22 mouse cellular contexts compared by ENCODE assay signal in the genomic region with DNA sequence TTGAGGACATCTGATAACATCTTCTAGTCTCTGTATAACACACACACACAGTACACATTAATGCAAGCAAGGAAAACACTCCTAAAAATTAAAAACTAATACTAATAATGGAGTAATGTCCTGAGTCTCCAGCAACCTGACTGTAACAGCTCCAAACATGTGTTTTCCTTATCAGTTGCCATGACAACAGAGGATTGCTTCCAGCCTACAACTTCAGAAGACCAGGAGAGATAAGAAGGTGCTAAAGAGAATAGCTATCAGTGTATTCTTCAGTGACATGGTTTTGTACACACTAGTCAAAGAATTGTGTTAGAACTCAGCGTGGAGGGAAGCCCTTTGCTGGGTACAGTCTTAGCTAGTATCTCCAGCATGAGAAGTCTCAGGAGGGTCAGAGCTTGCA. TPM values are rescaled to one million over a fixed set of nuclear protein-coding genes. Genes with fewer than 3 reads are reported as not detected.
DNase-seq lines count a peak whose midpoint lies in the region; ATAC-seq and TF ChIP-seq lines count a peak whose summit lies in the region.
"Not testable (repeated sequence)": the region's sequence is repeated elsewhere in the genome, so short reads cannot be mapped to it uniquely, and the experiment has no call there.
"Had no signal": no experiment of that assay in that cellular context is flagged by ENCODE, and none has a peak within 500 bp of the region (broad histone marks: within the 10 kb centered on the region; RNA-seq: fewer than 3 reads in every experiment).

No protein-coding gene starts in this region.

- H3K4me3 ChIP-seq in hindbrain, postnatal 0 days (ENCODE audit: low read length); midbrain, postnatal 0 days (ENCODE audit: low read depth, low read length): not testable (repeated sequence)

- H3K9me3 ChIP-seq in hindbrain, postnatal 0 days (ENCODE audit: low read length); midbrain, postnatal 0 days (ENCODE audit: low read length): not testable (repeated sequence)

- ATAC-seq in common myeloid progenitor, adult 5-6 weeks (replicated peaks; ENCODE audit: low read depth, poor library complexity, severe bottlenecking): peak; percentile 42; the same call in 1 of the 2 replicates
- not testable (repeated sequence) for ATAC-seq in hindbrain, postnatal 0 days; midbrain, postnatal 0 days (ENCODE audit: low FRiP score)
- ATAC-seq in megakaryocyte progenitor cell, adult 5-6 weeks (replicated peaks; ENCODE audit: poor library complexity): peak; percentile 79

- H3K9ac ChIP-seq in hindbrain, postnatal 0 days (replicated peaks; ENCODE audit: low read length); midbrain, postnatal 0 days (replicated peaks; ENCODE audit: low read length, poor library complexity, severe bottlenecking): not testable (repeated sequence)

- not testable (repeated sequence) for TF ChIP-seq CTCF in hindbrain, postnatal 0 days (IDR thresholded peaks at IDR 0.05; ENCODE audit: low read depth); midbrain, postnatal 0 days (IDR thresholded peaks at IDR 0.05)

- H3K4me2 ChIP-seq in hindbrain, postnatal 0 days (ENCODE audit: low read depth, low read length); midbrain, postnatal 0 days (ENCODE audit: low read depth, low read length, poor library complexity, severe bottlenecking): not testable (repeated sequence)

- peak; percentile 43 for DNase-seq in MEL-GATA-1-ER (ENCODE audit: extremely low read depth, low read depth)
- peak; percentile 8 for DNase-seq in hindbrain, postnatal 0 days (ENCODE audit: low spot score)
- DNase-seq in midbrain, postnatal 0 days (ENCODE audit: low spot score): peak; percentile 3

- H3K4me1 ChIP-seq in hindbrain, postnatal 0 days (ENCODE audit: insufficient read depth, low read length); midbrain, postnatal 0 days (ENCODE audit: insufficient read depth, low read length): not testable (repeated sequence)

- not testable (repeated sequence) for H3K27ac ChIP-seq in hindbrain, postnatal 0 days; midbrain, postnatal 0 days (ENCODE audit: low read depth, low read length)

- 73% methylated on average over 1 of the region's 1 CpGs for WGBS in hindbrain, postnatal 0 days
- 58% methylated on average over 1 of the region's 1 CpGs for WGBS in midbrain, postnatal 0 days

- H3K36me3 ChIP-seq in hindbrain, postnatal 0 days (ENCODE audit: insufficient read depth, low read length); midbrain, postnatal 0 days (ENCODE audit: insufficient read depth, low read length): not testable (repeated sequence)

- not testable (repeated sequence) for H3K27me3 ChIP-seq in hindbrain, postnatal 0 days (ENCODE audit: insufficient read depth, low read length); midbrain, postnatal 0 days (ENCODE audit: insufficient read depth, low read length)

RNA-seq across cellular contexts. Expression of gene Gm4871, which starts 11.8 kb away (rescaled TPM):
- total RNA-seq in common myeloid progenitor, adult 5-6 weeks (2017): not detected in 2 replicates
- total RNA-seq in hindbrain, postnatal 0 days (2014; rRNA removed): not detected in 2 replicates
- polyA plus RNA-seq in hindbrain, postnatal 0 days (2015; fragmentation: Nextera tagmentation; extraction: Ambion mirVana): not detected in 2 replicates
- not detected in 2 replicates for total RNA-seq in megakaryocyte progenitor cell, adult 5-6 weeks (2015)
- total RNA-seq in megakaryocyte progenitor cell, adult 5-6 weeks (2017): not detected in 2 replicates
- not detected in 2 replicates for total RNA-seq in midbrain, postnatal 0 days (2014; rRNA removed)
- not detected in 2 replicates for polyA plus RNA-seq in midbrain, postnatal 0 days (2015; fragmentation: Nextera tagmentation; extraction: Ambion mirVana)
- total RNA-seq: adrenal gland, adult 2 months; adrenal gland, postnatal 10 days; adrenal gland, postnatal 25 days; adrenal gland, postnatal 4 days; ES-E14 had no signal
- polyA plus RNA-seq: adrenal gland, adult 2 months; brain, embryonic 14.5 days; C2C12; cerebellum, adult 2 months; embryonic facial prominence, embryonic 11.5 days; embryonic facial prominence, embryonic 13.5 days; embryonic facial prominence, embryonic 15.5 days; erythroblast, embryonic 14.5 days; forebrain, embryonic 10.5 days; forebrain, embryonic 12.5 days; forebrain, embryonic 14.5 days; forebrain, embryonic 16.5 days; frontal cortex, adult 2 months had no signal

RNA-seq across cellular contexts. Expression of gene 1700018F24Rik, which starts 22.1 kb away (rescaled TPM):
- not detected in 2 replicates for total RNA-seq in common myeloid progenitor, adult 5-6 weeks (2017)
- not detected in 2 replicates for total RNA-seq in hindbrain, postnatal 0 days (2014; rRNA removed)
- polyA plus RNA-seq in hindbrain, postnatal 0 days (2015; fragmentation: Nextera tagmentation; extraction: Ambion mirVana): not detected in 2 replicates
- not detected in 2 replicates for total RNA-seq in megakaryocyte progenitor cell, adult 5-6 weeks (2015)
- total RNA-seq in megakaryocyte progenitor cell, adult 5-6 weeks (2017): not detected in 2 replicates
- total RNA-seq in midbrain, postnatal 0 days (2014; rRNA removed): not detected in 2 replicates
- not detected in 2 replicates for polyA plus RNA-seq in midbrain, postnatal 0 days (2015; fragmentation: Nextera tagmentation; extraction: Ambion mirVana)
- total RNA-seq: adrenal gland, adult 2 months; adrenal gland, postnatal 10 days; adrenal gland, postnatal 25 days; adrenal gland, postnatal 4 days; ES-E14 had no signal
- polyA plus RNA-seq: adrenal gland, adult 2 months; brain, embryonic 14.5 days; C2C12; cerebellum, adult 2 months; embryonic facial prominence, embryonic 11.5 days; embryonic facial prominence, embryonic 13.5 days; erythroblast, embryonic 14.5 days; forebrain, embryonic 10.5 days; forebrain, embryonic 12.5 days; forebrain, embryonic 14.5 days; forebrain, embryonic 16.5 days; frontal cortex, adult 2 months had no signal

RNA-seq across cellular contexts. Expression of gene Smurf1, which starts 55.1 kb away (rescaled TPM):
- total RNA-seq in common myeloid progenitor, adult 5-6 weeks (2017): 3.1 and 4.4 TPM in 2 replicates
- total RNA-seq in hindbrain, postnatal 0 days (2014; rRNA removed): 57.9 and 58.1 TPM in 2 replicates
- 19.5 and 22.6 TPM in 2 replicates for polyA plus RNA-seq in hindbrain, postnatal 0 days (2015; fragmentation: Nextera tagmentation; extraction: Ambion mirVana)
- total RNA-seq in megakaryocyte progenitor cell, adult 5-6 weeks (2015): 2.7 and 3.5 TPM in 2 replicates
- 2.8 and 4.1 TPM in 2 replicates for total RNA-seq in megakaryocyte progenitor cell, adult 5-6 weeks (2017)
- total RNA-seq in midbrain, postnatal 0 days (2014; rRNA removed): 63.0 and 71.1 TPM in 2 replicates
- polyA plus RNA-seq in midbrain, postnatal 0 days (2015; fragmentation: Nextera tagmentation; extraction: Ambion mirVana): 24.6 and 28.0 TPM in 2 replicates

Comparison
In these comparisons a context has a peak if more than half of its experiments do, and no peak if none do; other contexts are left out.
1. RNA of gene Smurf1, which starts 55.1 kb away (total RNA-seq): 63.0 to 71.1 TPM in midbrain, postnatal 0 days and 57.9 to 58.1 TPM in hindbrain, postnatal 0 days; 3.1 to 4.4 TPM in common myeloid progenitor, adult 5-6 weeks and 2.7 to 4.1 TPM in megakaryocyte progenitor cell, adult 5-6 weeks; every median in the first group is over 10 times any median in the second.
2. Peak in every context shown above with its lines, with median percentiles within 50 percentile points of each other: DNase-seq.